Mouse (Mus musculus) neural tube, embryonic 11.5 days (tissue): ENCODE data around the gene Tex19.1. TPM values are rescaled to one million over a fixed set of nuclear protein-coding genes. Genes with fewer than 3 reads are reported as not detected.
A peak's percentile ranks its signal among the peaks of the same experiment; 100 is the strongest.

ENCODE experiments used
- ATAC-seq: fragments of 200-750 bp; cut with Nextera tagmentation; 2 replicates; pipeline ENCODE4 v1.8.0; 2017; ENCODE audit warnings: moderate number of reproducible peaks, mild to moderate bottlenecking, moderate TSS enrichment, moderate library complexity; ENCODE audit not compliant: insufficient read depth, low FRiP score, low TSS enrichment
- DNase-seq: peaks from one replicate; pipeline ENCODE4 v3.0.0-alpha.2; 2015; ENCODE audit warnings: low spot score
- H3K27ac ChIP-seq: fragments of 300-500 bp; sonication (generic); 2 replicates; pipeline ENCODE4 v1.5.1; 2014; ENCODE audit warnings: low read depth, mild to moderate bottlenecking, low read length
- H3K27me3 ChIP-seq: fragments of 300-500 bp; sonication (generic); 2 replicates; pipeline ENCODE4 v1.6.1; 2014; ENCODE audit warnings: mild to moderate bottlenecking, low read length, mixed read lengths; ENCODE audit not compliant: control insufficient read depth, insufficient read depth
- H3K36me3 ChIP-seq: fragments of 300-500 bp; sonication (generic); 2 replicates; pipeline ENCODE4 v1.6.1; 2014; ENCODE audit warnings: mild to moderate bottlenecking, low read length, moderate library complexity, mixed read lengths; ENCODE audit not compliant: control insufficient read depth, insufficient read depth
- H3K4me1 ChIP-seq: fragments of 300-500 bp; sonication (generic); 2 replicates; pipeline ENCODE4 v1.6.1; 2014; ENCODE audit warnings: low read length, mixed read lengths; ENCODE audit not compliant: control insufficient read depth, insufficient read depth
- H3K4me2 ChIP-seq: fragments of 300-500 bp; sonication (generic); 2 replicates; pipeline ENCODE4 v1.6.1; 2014; ENCODE audit warnings: low read depth, mild to moderate bottlenecking, moderate library complexity
- H3K4me3 ChIP-seq: fragments of 300-500 bp; sonication (generic); 2 replicates; pipeline ENCODE4 v1.5.1; 2014; ENCODE audit warnings: low read depth, low read length
- H3K9ac ChIP-seq: fragments of 300-500 bp; sonication (generic); 2 replicates; pipeline ENCODE4 v1.6.1; 2014; ENCODE audit warnings: mild to moderate bottlenecking, low read length
- H3K9me3 ChIP-seq: fragments of 300-500 bp; sonication (generic); 2 replicates; pipeline ENCODE4 v1.6.1; 2016; ENCODE audit warnings: low read length; ENCODE audit not compliant: control insufficient read depth
- WGBS: fragments of 180-500 bp; shearing (Covaris S2); extraction: QIAGEN DNeasy Blood & Tissue Kit; methylation state at CpG from one replicate; pipeline ENCODE4 v1.1.7; 2014; 5-methylcytosine and 5-hydroxymethylcytosine counted together
- polyA plus RNA-seq: library from polyadenylated mRNA; unstranded; fragments of >200 nt; fragmentation: Nextera tagmentation; extraction: Ambion mirVana; gene quantifications from 2 replicates; pipeline ENCODE4 v1.2.1, GENCODE M21; 2014

The Tex19.1 gene
- polyA plus RNA-seq, 1 experiment from 2014 or later, result not detected

GRCm38 (mm10) chr11:121127441-121127840 is 18.5 kb upstream of the Tex19.1 start:
- DNase-seq, result no peak
- no peak overlapping the region for H3K4me2 ChIP-seq
- no peaks in the 10 kb centered on the region for H3K9me3 ChIP-seq
- 84% methylated on average over 3 of the region's 3 CpGs for WGBS
- no peaks in the 10 kb centered on the region for H3K36me3 ChIP-seq
- H3K27ac ChIP-seq, result no peak overlapping the region
- ATAC-seq, result no peak
- no peaks in the 10 kb centered on the region for H3K27me3 ChIP-seq
- no peak overlapping the region for H3K4me3 ChIP-seq
- H3K9ac ChIP-seq, result no peak overlapping the region
- H3K4me1 ChIP-seq, result no peaks in the 10 kb centered on the region

- DNase-seq (no peak), ATAC-seq (no peak)
- Histone ChIP-seq H3K9ac (no peak overlapping the region), H3K27me3 (no peaks in the 10 kb centered on the region), H3K36me3 (no peaks in the 10 kb centered on the region), H3K4me1 (no peaks in the 10 kb centered on the region), H3K9me3 (no peaks in the 10 kb centered on the region), H3K4me2 (no peak overlapping the region), H3K4me3 (no peak overlapping the region), H3K27ac (no peak overlapping the region)
- 80% methylated on average over 1 of the region's 1 CpGs for WGBS
Observed at GRCm38 (mm10) chr11:121129616-121130015, 16.3 kb upstream of the Tex19.1 start.

DNA sequence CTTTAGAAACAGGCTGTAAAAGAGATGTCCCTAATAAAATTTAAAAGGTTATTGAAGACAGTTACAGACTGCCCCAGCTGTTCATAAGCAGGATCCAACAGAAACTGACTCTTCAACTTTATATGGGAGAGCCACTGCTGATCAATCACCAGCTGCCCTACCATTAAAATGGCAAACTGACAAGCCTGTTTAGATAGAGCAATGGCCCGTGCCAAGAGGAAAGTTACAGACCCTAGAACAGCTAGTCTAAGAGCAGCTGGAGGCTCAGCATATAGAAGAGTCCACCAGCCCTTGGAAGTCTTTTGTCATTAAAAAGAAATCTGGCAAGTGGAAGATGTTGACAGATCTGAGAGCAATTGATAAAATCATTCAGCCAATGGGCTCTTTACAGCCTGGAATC is 11.3 kb upstream of the Tex19.1 start:
- no peak overlapping the region for H3K9ac ChIP-seq
- WGBS, result 14% methylated on average over 1 of the region's 1 CpGs
- ATAC-seq, result no peak

DNA sequence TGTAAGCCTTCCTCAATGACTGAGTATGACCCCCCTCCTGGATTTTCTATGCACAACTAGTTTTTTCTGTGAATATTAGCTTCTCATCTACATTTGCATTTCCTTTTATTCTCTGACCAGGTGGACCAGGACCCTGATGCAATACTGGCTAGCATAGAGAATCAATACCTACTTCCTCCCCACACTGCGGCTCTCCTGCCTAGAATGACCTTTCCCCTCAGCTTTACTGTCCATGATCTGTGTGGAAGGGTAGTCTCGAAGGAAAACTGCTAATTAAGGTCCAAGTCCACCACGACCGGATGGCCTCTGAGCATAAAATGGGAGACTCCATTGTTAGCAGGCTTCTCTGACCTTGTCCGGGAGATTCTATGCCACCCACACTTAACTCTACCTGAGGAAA is 8.3 kb upstream of the Tex19.1 start:
- no peak for DNase-seq
- Histone ChIP-seq H3K27me3 (no peaks in the 10 kb centered on the region), H3K4me1 (no peaks in the 10 kb centered on the region), H3K9me3 (no peaks in the 10 kb centered on the region), H3K27ac (no peak overlapping the region), H3K36me3 (no peaks in the 10 kb centered on the region), H3K4me2 (no peak overlapping the region), H3K9ac (no peak overlapping the region), H3K4me3 (no peak overlapping the region)
- 86% methylated on average over 5 of the region's 5 CpGs for WGBS
- no peak for ATAC-seq

More for the DNA sequence above, 11.3 kb upstream of the Tex19.1 start:
- Histone ChIP-seq H3K4me2 (no peak overlapping the region), H3K4me1 (no peaks in the 10 kb centered on the region), H3K27me3 (no peaks in the 10 kb centered on the region), H3K36me3 (no peaks in the 10 kb centered on the region), H3K9me3 (no peaks in the 10 kb centered on the region), H3K27ac (no peak overlapping the region), H3K4me3 (no peak overlapping the region)
- no peak for DNase-seq

GRCm38 (mm10) chr11:121138732-121139131 is 7.2 kb upstream of the Tex19.1 start:
- H3K4me2 ChIP-seq, result no peak overlapping the region
- ATAC-seq (no peak), DNase-seq (no peak)
- no peak overlapping the region for H3K4me3 ChIP-seq
- no peak overlapping the region for H3K9ac ChIP-seq
- no peak overlapping the region for H3K27ac ChIP-seq
- no peaks in the 10 kb centered on the region for H3K36me3 ChIP-seq
- no peaks in the 10 kb centered on the region for H3K9me3 ChIP-seq
- no peaks in the 10 kb centered on the region for H3K4me1 ChIP-seq
- H3K27me3 ChIP-seq, result no peaks in the 10 kb centered on the region
- 50% methylated on average over 6 of the region's 6 CpGs for WGBS

- DNase-seq (no peak), ATAC-seq (no peak)
- Histone ChIP-seq H3K4me3 (no peak overlapping the region), H3K9ac (no peak overlapping the region), H3K4me1 (no peaks in the 10 kb centered on the region), H3K27ac (no peak overlapping the region), H3K9me3 (no peaks in the 10 kb centered on the region), H3K4me2 (no peak overlapping the region), H3K27me3 (no peaks in the 10 kb centered on the region), H3K36me3 (no peaks in the 10 kb centered on the region)
- WGBS, result 82% methylated on average over 9 of the region's 9 CpGs
Observed at GRCm38 (mm10) chr11:121143325-121144015, 2.5 kb upstream of the Tex19.1 start.

DNA sequence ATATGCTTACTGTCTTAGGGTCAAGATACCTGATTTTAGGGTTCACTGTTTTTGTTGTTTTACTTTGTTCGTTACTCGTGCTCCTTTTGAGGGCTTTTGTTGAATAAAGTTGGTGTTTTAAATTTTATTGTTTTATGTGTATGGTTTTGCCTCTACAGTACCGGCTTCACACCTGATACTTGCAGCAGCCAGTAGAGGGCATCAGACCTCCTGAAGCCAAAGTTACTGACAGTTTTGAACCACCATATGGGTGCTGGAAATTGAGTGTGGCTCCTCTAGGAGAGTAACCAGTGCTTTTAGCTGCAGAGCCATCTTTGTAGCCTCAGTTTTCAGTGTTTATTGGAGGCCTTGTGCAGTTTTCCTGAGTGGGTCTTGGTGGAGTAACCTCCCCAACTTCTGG is 2.2 kb downstream of the Tex19.1 start:
- DNase-seq (no peak), ATAC-seq (no peak)
- WGBS, result 77% methylated on average over 3 of the region's 3 CpGs

GRCm38 (mm10) chr11:121154203-121154602 is 8.3 kb downstream of the Tex19.1 start:
- Histone ChIP-seq H3K27me3 (peaks cover 29% of the 10 kb centered on the region), H3K4me3 (no peak overlapping the region), H3K9me3 (no peaks in the 10 kb centered on the region), H3K27ac (no peak overlapping the region), H3K9ac (no peak overlapping the region), H3K4me2 (no peak overlapping the region), H3K4me1 (peaks cover 6% of the 10 kb centered on the region; the same call in 1 of the 2 replicates), H3K36me3 (no peaks in the 10 kb centered on the region)
- 29% methylated on average over 4 of the region's 4 CpGs for WGBS
- ATAC-seq, result no peak
- DNase-seq, result peak; percentile 46

More for the DNA sequence above, 2.2 kb downstream of the Tex19.1 start:
- no peak overlapping the region for H3K27ac ChIP-seq
- H3K4me3 ChIP-seq, result no peak overlapping the region
- H3K4me1 ChIP-seq, result no peaks in the 10 kb centered on the region
- no peaks in the 10 kb centered on the region for H3K9me3 ChIP-seq
- H3K9ac ChIP-seq, result no peak overlapping the region
- H3K27me3 ChIP-seq, result no peaks in the 10 kb centered on the region
- H3K36me3 ChIP-seq, result no peaks in the 10 kb centered on the region
- H3K4me2 ChIP-seq, result no peak overlapping the region

- Histone ChIP-seq H3K4me1 (peaks cover 6% of the 10 kb centered on the region; the same call in 1 of the 2 replicates), H3K9me3 (no peaks in the 10 kb centered on the region), H3K27me3 (peaks cover 29% of the 10 kb centered on the region), H3K4me3 (peak overlapping the region; percentile 26), H3K27ac (no peak overlapping the region), H3K4me2 (peak overlapping the region; percentile 52), H3K36me3 (no peaks in the 10 kb centered on the region), H3K9ac (peak overlapping the region; percentile 8; the same call in 1 of the 2 replicates)
- DNase-seq (peak; percentile 15), ATAC-seq (no peak)
- under 1% methylated on average over 45 of the region's 45 CpGs for WGBS
Observed at GRCm38 (mm10) chr11:121156411-121156891, 10.5 kb downstream of the Tex19.1 start.
